Mouse (Mus musculus) CD4-positive, CD25-positive, alpha-beta regulatory T cell, adult 4 months (primary cell): Measurements from ENCODE around the gene Gm10439. TPM values are rescaled to one million over a fixed set of nuclear protein-coding genes. Genes with fewer than 3 reads are reported as not detected.
"Not testable (repeated sequence)": the region's sequence is repeated elsewhere in the genome, so short reads cannot be mapped to it uniquely, and the experiment has no call there.

Source experiments
- ATAC-seq: one replicate; pipeline ENCODE4 v1.8.0; 2017
- polyA plus RNA-seq, 2 experiments: library from polyadenylated mRNA; unstranded; fragments of 100-300 nt; shearing (Covaris generic); gene quantifications; one replicate each; pipeline ENCODE4 v1.2.1; 2017

Gm10439 gene
- polyA plus RNA-seq, result not detected

DNA sequence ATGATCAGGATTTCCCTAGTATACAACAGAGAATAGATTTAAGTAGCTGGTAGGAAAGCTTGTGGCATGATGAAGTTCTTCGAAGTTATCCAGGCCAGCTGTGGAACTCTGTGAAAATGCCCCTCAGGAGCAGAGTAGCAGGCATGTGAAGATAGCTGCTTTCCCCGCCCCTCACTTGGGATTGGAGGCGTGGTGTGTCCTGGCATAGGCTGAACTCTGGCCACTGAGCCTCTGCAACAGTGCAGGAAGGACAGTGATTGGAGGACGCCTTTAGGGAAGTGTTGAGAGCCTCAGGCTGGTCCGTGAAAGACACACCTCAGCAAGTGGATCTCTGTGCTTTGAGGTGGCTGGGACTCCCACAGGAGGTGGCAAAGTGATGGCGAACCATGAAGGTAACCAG, at the start of gene Gm10439:
TSS of gene Gm10439 (plus strand) at position 301 of the 400 bp plus-strand sequence.
- ATAC-seq, result not testable (repeated sequence)

Other genes starting within 250 kb of the Gm10439 start
- gene Gm15085, start 147.0 kb upstream of the Gm10439 start, polyA plus RNA-seq, result not detected
- gene Gm15097, start 189.9 kb downstream of the Gm10439 start, polyA plus RNA-seq, result not detected